Mouse (Mus musculus): ENCODE measurements around the gene Gm21885.

DNA sequence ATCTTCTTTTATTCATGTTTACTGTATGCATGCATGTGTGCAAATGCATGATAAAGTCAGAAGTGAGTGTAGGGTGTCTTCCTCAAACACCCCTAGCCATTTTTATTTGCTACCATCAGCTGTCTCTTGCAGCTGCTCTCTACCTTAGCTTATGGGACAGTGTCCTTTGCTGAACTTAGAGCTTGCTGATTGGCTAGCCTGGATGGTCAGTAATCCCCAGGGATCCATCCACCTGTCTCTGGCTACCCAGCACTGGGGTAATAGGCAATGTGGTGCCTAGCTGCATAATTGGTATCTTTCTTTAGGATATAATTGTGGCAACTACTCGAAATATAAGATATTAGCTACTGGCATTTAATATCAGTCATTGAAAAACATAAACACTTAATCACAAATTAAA lies 31.1 kb downstream of the Gm21885 start:
- TF ChIP-seq CTCF (IDR thresholded peaks at IDR 0.05; ENCODE audit: borderline replicate concordance, extremely low read depth, insufficient read depth, insufficient read length) = no peak
- TF ChIP-seq POLR2A (IDR thresholded peaks at IDR 0.05; ENCODE audit: borderline replicate concordance, extremely low read depth, insufficient read depth, insufficient read length, poor library complexity, severe bottlenecking) = no peak
